Mouse (Mus musculus): Measurements from ENCODE around the gene Art3.
A peak's percentile ranks its signal among the peaks of the same experiment; 100 is the strongest.

The Art3 gene

DNA sequence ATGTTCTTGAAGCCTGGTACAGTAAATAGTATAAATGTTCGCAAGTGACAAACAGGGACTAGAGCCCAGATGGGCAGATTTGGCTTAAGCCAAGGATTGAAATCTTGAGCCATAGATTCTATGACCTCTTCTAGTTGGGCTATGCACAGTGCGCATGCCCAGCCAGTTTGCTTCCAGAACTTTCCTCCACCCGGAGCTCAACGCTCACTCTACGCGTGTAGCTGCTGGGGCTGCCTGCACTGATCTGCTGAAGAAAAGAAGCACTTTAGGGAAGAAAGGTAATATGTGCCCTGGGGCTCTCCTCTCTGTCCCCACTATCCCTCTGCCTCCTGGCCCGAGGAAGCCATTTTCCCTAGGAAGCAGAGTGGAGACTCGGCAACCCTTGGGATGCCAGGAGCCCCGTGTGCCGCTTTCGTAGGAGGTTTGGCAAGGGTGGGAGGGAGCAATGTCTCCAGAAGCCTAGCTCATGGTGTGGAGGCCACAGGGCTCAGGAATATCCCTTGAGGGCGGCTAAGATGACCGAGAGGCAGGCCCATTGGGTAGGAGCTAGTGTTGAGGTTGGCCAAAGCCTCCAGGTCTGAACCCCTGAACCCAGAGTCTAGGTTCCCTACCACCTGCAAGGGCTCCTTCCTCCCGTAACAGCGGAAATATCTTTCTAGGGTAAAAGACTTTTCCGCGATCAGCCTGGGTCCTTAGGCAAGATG, at the start of gene Art3:
Gene Art3 (plus strand): TSS at position 193 of the 704 bp plus-strand sequence.
- no peak for DNase-seq (ENCODE audit: low read depth, low spot score)

GRCm38 (mm10) chr5:92282571-92282970, 49.1 kb upstream of the Art3 start:
- DNase-seq (ENCODE audit: low read depth, low spot score), result no peak

DNA sequence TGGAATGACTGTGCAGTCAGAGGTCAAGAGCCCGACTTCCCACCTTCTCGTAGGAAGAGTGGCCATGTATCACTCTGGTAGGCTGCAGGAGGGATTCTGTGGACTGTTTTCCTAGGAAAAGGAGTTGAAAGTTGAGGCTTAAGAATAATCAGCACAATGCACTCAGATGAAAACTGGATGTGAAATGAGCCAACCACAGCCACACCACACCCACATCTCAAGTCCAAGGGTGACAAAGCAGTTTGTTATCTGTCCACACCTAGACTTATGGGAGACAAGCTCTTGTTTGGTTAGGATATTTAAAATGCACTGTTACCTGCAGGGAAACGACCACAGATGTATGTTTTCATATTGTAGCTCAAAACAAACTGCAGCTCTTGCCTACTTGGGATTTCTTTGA, 48.5 kb upstream of the Art3 start:
- no peak for DNase-seq (ENCODE audit: low read depth, low spot score)

- no peak for DNase-seq (ENCODE audit: low read depth, low spot score)
Measured at GRCm38 (mm10) chr5:92287840-92288239, 43.8 kb upstream of the Art3 start.

DNA sequence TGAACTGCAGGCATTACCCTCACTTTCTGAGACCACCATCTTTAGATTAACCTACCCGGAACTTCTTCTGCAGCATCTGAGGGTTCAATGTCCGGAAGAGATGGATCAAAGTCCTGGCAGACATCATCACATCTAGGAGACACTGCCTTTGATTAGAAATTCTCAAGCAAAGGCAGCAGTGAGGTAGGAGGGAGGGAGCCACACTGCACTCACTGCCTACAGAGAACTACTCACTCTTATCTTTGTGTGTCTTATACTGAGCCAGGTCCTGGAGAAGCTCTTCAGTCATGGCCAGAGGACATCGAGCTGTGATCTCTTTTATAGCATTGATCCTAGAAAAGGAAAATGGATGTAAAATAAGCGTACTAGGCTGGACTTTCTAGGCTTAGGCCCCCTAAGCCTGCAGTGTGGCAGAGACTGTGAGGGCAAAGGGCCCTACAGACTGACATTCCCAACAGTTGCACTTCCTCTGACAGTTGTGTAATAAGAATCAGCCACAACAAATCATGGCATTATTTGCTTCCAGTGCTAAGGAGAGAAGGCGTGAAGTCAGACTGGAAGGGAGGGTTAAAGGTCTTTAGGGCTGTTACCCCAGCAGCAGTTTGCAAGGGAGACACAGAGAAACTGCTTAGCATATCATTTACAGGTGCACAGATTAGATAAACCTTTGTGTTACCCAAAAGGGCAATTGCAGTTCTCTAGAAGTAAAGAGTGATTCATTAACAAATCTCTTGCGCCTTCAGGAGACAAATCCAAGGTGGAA, 39.8 kb upstream of the Art3 start:
- no peak for DNase-seq (ENCODE audit: low read depth, low spot score)

DNA sequence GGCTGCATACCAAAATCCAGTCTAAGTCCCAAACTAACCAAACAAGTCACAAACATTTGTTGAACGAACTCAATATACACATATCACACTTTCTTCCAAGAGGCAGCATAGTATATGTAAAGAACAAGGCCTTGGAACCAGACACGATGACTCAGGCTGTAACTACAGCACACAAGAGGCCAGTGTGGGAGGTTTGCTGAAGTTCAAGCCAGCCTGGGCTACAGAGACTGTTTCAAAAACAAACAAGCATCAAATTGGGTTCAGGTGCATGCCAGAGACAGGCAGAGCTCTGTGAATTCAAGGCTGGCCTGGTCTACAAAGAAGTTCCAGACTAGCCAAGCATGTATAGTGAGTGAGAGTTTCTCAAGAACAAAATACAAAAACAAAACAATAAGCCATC, 37.1 kb upstream of the Art3 start:
- DNase-seq (ENCODE audit: low read depth, low spot score), result no peak

DNA sequence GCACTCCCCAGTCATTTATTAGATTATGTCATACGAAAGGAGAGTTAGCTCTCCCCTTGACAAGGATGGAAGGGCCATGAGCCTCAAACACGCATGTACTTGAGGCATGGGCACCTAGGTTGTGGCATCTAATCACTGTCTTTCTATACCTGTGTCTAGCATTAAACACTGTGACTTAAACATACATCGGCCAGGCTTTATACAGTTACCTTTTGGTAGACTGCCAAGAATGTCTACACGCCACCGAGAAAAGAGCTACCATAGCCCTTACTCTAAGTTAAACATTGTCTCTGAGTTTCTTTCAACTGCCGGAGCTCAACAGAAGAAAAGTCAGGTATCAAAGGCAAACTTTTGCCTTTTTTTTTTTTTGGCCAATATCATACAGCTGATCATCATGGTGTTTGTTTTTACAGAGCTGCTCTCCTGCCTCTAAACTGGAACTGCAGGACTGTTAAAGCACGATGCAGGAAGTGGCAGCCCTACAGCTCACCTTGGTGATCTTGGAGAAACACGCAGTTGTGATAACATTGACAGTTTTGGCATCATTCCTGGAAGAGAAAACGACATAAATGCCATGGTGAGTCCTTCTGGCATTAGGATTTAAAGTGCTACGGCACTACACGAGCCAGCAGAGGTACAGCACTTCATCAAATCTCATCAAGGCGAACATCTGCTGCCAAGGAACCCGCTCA, 29.3 kb upstream of the Art3 start:
- DNase-seq (ENCODE audit: low read depth, low spot score), result no peak

DNA sequence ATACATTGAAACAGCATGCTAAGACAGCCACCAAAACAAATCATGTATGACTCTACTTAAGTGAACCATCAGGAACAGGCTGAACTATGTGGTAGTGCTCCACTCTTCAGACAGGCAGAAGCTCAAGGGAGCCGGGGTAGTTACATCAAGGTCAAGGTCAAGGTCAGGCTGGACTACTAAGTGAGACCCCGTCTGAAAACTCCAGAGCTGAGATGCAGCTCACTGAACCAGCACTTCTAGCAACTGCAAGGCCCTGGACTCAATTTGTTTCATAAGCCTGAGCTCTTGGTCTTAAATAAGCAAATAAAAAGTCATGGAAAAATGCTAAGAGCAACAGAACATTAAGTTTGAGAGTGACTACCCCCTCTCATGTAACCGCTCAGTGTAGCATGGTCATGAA, 27.3 kb upstream of the Art3 start:
- DNase-seq (ENCODE audit: low read depth, low spot score), result no peak

GRCm38 (mm10) chr5:92309681-92310511, 21.7 kb upstream of the Art3 start, which contains the start of gene Sdad1:
Sdad1 (minus strand) TSS chr5:92310479.
- DNase-seq (ENCODE audit: low read depth, low spot score), result peak; percentile 96

- peak; percentile 86 for DNase-seq (ENCODE audit: low read depth, low spot score)
Measured at GRCm38 (mm10) chr5:92312046-92312715, 19.4 kb upstream of the Art3 start.

GRCm38 (mm10) chr5:92313776-92314175, 17.9 kb upstream of the Art3 start:
- no peak for DNase-seq (ENCODE audit: low read depth, low spot score)

- DNase-seq (ENCODE audit: low read depth, low spot score), result no peak
Measured at GRCm38 (mm10) chr5:92318119-92318518, 13.5 kb upstream of the Art3 start.

- no peak for DNase-seq (ENCODE audit: low read depth, low spot score)
Measured at GRCm38 (mm10) chr5:92318596-92318995, 13.0 kb upstream of the Art3 start.

GRCm38 (mm10) chr5:92321631-92322400, 9.8 kb upstream of the Art3 start:
- DNase-seq (ENCODE audit: low read depth, low spot score), result no peak

DNA sequence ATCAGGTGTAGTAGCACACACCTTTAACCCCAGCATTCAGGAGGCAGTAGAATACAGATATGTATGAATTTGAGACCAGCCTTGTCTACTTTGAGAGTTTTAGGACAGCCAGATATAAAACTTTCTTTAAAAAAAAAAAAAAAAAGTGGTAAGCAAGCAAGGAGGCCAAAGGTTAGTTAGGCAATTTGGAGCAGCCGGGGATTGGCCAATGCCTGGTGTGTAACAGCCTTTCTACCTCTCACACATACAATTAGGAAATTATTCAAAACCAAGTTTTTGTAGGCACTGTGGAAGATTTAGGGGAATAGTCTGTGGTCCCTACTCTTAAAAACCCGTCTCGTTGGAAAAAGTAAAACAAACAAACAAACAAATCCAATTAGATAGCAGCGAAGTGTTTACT, 9.0 kb upstream of the Art3 start:
- DNase-seq (ENCODE audit: low read depth, low spot score), result no peak

- no peak for DNase-seq (ENCODE audit: low read depth, low spot score)
Measured at GRCm38 (mm10) chr5:92323264-92323663, 8.4 kb upstream of the Art3 start.

DNA sequence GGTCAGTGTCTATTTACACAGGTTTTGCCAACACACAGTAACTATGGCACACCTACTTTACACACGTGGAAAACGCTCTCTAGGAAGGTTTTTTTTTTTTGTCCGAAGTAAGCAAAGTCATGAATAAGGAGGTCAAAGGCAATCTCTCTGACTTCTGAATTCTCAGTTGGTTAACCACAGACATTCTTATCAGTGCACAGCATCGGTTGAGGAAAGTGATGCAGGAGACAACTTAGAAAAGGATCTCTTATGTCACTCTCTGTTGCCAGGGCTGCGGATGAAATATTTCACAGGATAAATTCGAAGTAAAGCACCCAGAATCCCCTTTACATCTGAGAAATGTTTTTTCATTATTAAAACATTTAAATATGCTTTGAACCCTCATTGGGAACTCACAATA, 4.3 kb upstream of the Art3 start:
- no peak for DNase-seq (ENCODE audit: low read depth, low spot score)

- no peak for DNase-seq (ENCODE audit: low read depth, low spot score)
Measured at GRCm38 (mm10) chr5:92327929-92328328, 3.7 kb upstream of the Art3 start, which contains the start of gene Cxcl9. Cxcl9 (minus strand) TSS chr5:92328079.

DNA sequence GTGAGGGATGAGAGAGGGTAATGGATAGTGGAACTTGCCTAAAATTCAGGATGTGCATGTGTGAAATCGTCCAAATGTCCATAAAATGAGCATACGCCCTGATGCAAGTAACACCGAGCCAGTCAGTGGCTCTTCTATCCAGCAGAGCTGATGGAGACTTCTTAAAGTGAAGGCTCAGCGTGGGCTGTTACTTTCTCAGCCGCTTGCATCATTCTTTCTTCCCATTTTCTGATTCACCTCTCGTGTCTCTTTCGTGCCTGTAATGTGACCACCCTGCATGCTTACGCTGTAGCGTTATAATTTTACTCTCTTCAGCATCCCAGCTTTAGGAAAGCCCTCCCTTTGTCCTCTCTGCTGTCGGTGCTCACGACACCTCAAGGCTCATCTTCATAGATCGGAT, 505 bp upstream of the Art3 start:
- no peak for DNase-seq (ENCODE audit: low read depth, low spot score)

DNA sequence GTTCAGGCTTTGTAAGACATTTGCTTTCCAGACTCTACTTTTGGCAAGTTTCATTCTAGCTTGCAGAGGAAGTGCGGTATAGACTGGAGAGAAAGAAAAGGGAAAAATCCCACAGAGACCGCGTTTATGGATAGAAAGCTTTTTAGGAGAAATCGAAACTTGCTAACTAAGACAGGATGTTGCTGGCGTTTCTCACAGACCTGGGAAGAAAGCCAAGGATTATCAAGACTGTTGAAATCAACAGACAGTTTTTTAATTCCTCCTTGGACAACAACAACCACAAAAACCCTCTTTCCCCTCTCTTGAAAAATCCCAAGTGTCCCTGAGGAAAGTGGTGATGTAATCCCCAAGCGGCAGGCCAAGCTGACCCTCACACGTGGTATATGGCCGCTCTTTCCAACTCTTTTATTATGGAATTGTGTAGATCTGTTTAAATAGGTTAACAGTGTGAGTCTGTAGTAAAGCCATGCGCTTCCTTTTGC, 773 bp downstream of the Art3 start:
- no peak for DNase-seq (ENCODE audit: low read depth, low spot score)
